In the genomic region with DNA sequence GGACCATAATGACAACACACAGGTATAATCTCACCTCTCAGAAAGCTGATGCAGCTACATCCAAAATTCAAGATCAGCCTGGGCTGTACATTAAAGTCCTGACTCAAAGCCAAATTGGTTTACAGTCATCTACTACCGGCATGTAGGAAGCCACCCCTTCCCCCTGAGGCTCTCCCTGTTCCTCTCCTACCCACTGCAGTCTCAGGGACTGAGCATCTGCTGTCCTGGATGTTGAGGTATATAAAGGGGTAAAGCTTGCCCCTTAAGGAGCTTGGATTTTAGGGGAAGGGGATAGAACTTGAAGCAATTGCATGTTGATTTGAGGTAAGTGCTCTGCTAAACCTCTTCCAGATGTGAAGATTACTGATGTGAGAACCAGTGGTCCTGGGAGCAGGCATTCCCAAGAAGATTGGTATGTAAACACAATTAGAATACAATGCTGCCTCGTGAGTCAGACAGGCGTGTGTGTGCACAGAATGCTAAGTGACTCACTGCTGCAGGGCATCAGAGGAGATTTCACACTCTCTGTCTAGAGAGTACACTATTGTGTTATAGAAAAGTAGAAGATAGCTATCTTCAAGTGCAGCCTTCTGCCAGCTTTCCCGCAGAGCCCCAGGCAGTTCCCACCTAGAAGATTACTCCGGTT, we compare ENCODE assay signal across 8 mouse cellular contexts.
DNase-seq lines count a peak whose midpoint lies in the region; ATAC-seq and TF ChIP-seq lines count a peak whose summit lies in the region.

No protein-coding gene starts in this region.

- no peak overlapping the region for H3K9ac ChIP-seq in forebrain, embryonic 11.5 days (ENCODE audit: low read length)
- no peak overlapping the region for H3K9ac ChIP-seq in forebrain, postnatal 0 days
- H3K9ac ChIP-seq in hindbrain, embryonic 11.5 days (ENCODE audit: low read depth, low read length), result no peak overlapping the region
- no peak overlapping the region for H3K9ac ChIP-seq in midbrain, postnatal 0 days (replicated peaks; ENCODE audit: low read length, poor library complexity, severe bottlenecking)
- no peak overlapping the region for H3K9ac ChIP-seq in liver, postnatal 0 days (replicated peaks)

- no peaks in the 10 kb centered on the region for H3K9me3 ChIP-seq in forebrain, embryonic 11.5 days (ENCODE audit: control insufficient read depth, low read length)
- H3K9me3 ChIP-seq in forebrain, postnatal 0 days (ENCODE audit: low read length), result no peaks in the 10 kb centered on the region
- no peaks in the 10 kb centered on the region for H3K9me3 ChIP-seq in hindbrain, embryonic 11.5 days (ENCODE audit: control insufficient read depth, low read length)
- H3K9me3 ChIP-seq in midbrain, postnatal 0 days (ENCODE audit: low read length), result no peaks in the 10 kb centered on the region
- no peaks in the 10 kb centered on the region for H3K9me3 ChIP-seq in liver, postnatal 0 days (ENCODE audit: low read length)

- no peaks in the 10 kb centered on the region for H3K27me3 ChIP-seq in forebrain, embryonic 11.5 days (ENCODE audit: control insufficient read depth, insufficient read depth, low read length)
- H3K27me3 ChIP-seq in forebrain, postnatal 0 days (ENCODE audit: insufficient read depth, low read length), result no peaks in the 10 kb centered on the region
- no peaks in the 10 kb centered on the region for H3K27me3 ChIP-seq in hindbrain, embryonic 11.5 days (ENCODE audit: control insufficient read depth, insufficient read depth, low read length)
- no peaks in the 10 kb centered on the region for H3K27me3 ChIP-seq in midbrain, postnatal 0 days (ENCODE audit: insufficient read depth, low read length)
- H3K27me3 ChIP-seq in liver, postnatal 0 days (ENCODE audit: insufficient read depth, low read length), result no peaks in the 10 kb centered on the region

- H3K4me1 ChIP-seq in forebrain, embryonic 11.5 days (replicated peaks; ENCODE audit: control insufficient read depth, insufficient read depth, low read length), result no peaks in the 10 kb centered on the region
- no peaks in the 10 kb centered on the region for H3K4me1 ChIP-seq in forebrain, postnatal 0 days (ENCODE audit: insufficient read depth)
- H3K4me1 ChIP-seq in hindbrain, embryonic 11.5 days (replicated peaks; ENCODE audit: control insufficient read depth, insufficient read depth, low read length), result 0 out of 2 replicates have a peak, but pooled peaks cover 3% of the 10 kb centered on the region
- no peaks in the 10 kb centered on the region; the same call in 1 of the 2 replicates for H3K4me1 ChIP-seq in midbrain, postnatal 0 days (ENCODE audit: insufficient read depth, low read length)
- H3K4me1 ChIP-seq in liver, postnatal 0 days (ENCODE audit: insufficient read depth), result no peaks in the 10 kb centered on the region

- no peak overlapping the region for H3K27ac ChIP-seq in forebrain, embryonic 11.5 days (ENCODE audit: low read depth, low read length)
- no peak overlapping the region for H3K27ac ChIP-seq in forebrain, postnatal 0 days (ENCODE audit: low read depth, low read length)
- peak overlapping the region; percentile 36; the same call in 1 of the 2 replicates for H3K27ac ChIP-seq in hindbrain, embryonic 11.5 days (ENCODE audit: low read depth, low read length)
- H3K27ac ChIP-seq in midbrain, postnatal 0 days (ENCODE audit: low read depth, low read length), result no peak overlapping the region
- no peak overlapping the region for H3K27ac ChIP-seq in liver, postnatal 0 days (ENCODE audit: low read depth)

- TF ChIP-seq EP300 in liver, postnatal 0 days (IDR thresholded peaks at IDR 0.05; ENCODE audit: low read depth), result no peak

- 53% methylated on average over 5 of the region's 5 CpGs for whole genome bisulfite sequencing in forebrain, embryonic 11.5 days
- WGBS in forebrain, postnatal 0 days, result 34% methylated on average over 5 of the region's 5 CpGs
- WGBS in hindbrain, embryonic 11.5 days, result 37% methylated on average over 5 of the region's 5 CpGs
- WGBS in midbrain, postnatal 0 days, result 10% methylated on average over 5 of the region's 5 CpGs
- 19% methylated on average over 5 of the region's 5 CpGs for WGBS in liver, postnatal 0 days (ENCODE audit: insufficient replicate concordance)

- H3K36me3 ChIP-seq in forebrain, embryonic 11.5 days (ENCODE audit: control insufficient read depth, insufficient read depth, low read length), result no peaks in the 10 kb centered on the region
- H3K36me3 ChIP-seq in forebrain, postnatal 0 days (ENCODE audit: insufficient read depth), result no peaks in the 10 kb centered on the region
- H3K36me3 ChIP-seq in hindbrain, embryonic 11.5 days (ENCODE audit: control insufficient read depth, insufficient read depth, low read length), result no peaks in the 10 kb centered on the region
- H3K36me3 ChIP-seq in midbrain, postnatal 0 days (ENCODE audit: insufficient read depth, low read length), result no peaks in the 10 kb centered on the region
- H3K36me3 ChIP-seq in liver, postnatal 0 days (replicated peaks; ENCODE audit: insufficient read depth, low read length), result no peaks in the 10 kb centered on the region

- no peak overlapping the region for H3K4me3 ChIP-seq in forebrain, embryonic 11.5 days (ENCODE audit: low read depth, low read length)
- no peak overlapping the region for H3K4me3 ChIP-seq in forebrain, postnatal 0 days (ENCODE audit: low read depth, low read length)
- H3K4me3 ChIP-seq in hindbrain, embryonic 11.5 days (ENCODE audit: low read depth, low read length), result no peak overlapping the region
- H3K4me3 ChIP-seq in midbrain, postnatal 0 days (ENCODE audit: low read depth, low read length), result no peak overlapping the region
- no peak overlapping the region for H3K4me3 ChIP-seq in liver, postnatal 0 days (ENCODE audit: low read depth, low read length)

- no peak overlapping the region for H3K4me2 ChIP-seq in forebrain, embryonic 11.5 days (ENCODE audit: low read depth, low read length, severe bottlenecking)
- no peak overlapping the region for H3K4me2 ChIP-seq in forebrain, postnatal 0 days (ENCODE audit: low read depth)
- H3K4me2 ChIP-seq in hindbrain, embryonic 11.5 days (replicated peaks; ENCODE audit: low read depth, low read length), result no peak overlapping the region
- no peak overlapping the region for H3K4me2 ChIP-seq in midbrain, postnatal 0 days (ENCODE audit: low read depth, low read length, poor library complexity, severe bottlenecking)
- no peak overlapping the region for H3K4me2 ChIP-seq in liver, postnatal 0 days (ENCODE audit: low read depth, low read length)

- peak; percentile 65 for DNase-seq in forebrain, embryonic 11.5 days (ENCODE audit: low spot score)
- DNase-seq in forebrain, postnatal 0 days, result no peak
- DNase-seq in embryo, embryonic 10.5 days (ENCODE audit: low spot score), result peak; percentile 52
- peak; percentile 81 for DNase-seq in hindbrain, embryonic 11.5 days (ENCODE audit: low spot score)
- DNase-seq in midbrain, postnatal 0 days (ENCODE audit: low spot score), result peak; percentile 55
- no peak for DNase-seq in gastrocnemius, postnatal 4 days (ENCODE audit: low spot score in 2 of 2)
- no peak for DNase-seq in adipocyte (ENCODE audit: low spot score)
- DNase-seq in liver, postnatal 0 days, result no peak

- no peak for ATAC-seq in forebrain, embryonic 11.5 days (replicated peaks; ENCODE audit: low FRiP score)
- ATAC-seq in forebrain, postnatal 0 days, result no peak
- peak; percentile 92 for ATAC-seq in hindbrain, embryonic 11.5 days (ENCODE audit: low FRiP score)
- ATAC-seq in midbrain, postnatal 0 days (ENCODE audit: low FRiP score), result no peak
- ATAC-seq in liver, postnatal 0 days, result no peak

- no peak for TF ChIP-seq CTCF in forebrain, postnatal 0 days (IDR thresholded peaks at IDR 0.05; ENCODE audit: low read depth)
- no peak for TF ChIP-seq CTCF in midbrain, postnatal 0 days (IDR thresholded peaks at IDR 0.05)
- no peak for TF ChIP-seq CTCF in liver, postnatal 0 days (IDR thresholded peaks at IDR 0.05; ENCODE audit: low read depth)

Comparison
In these comparisons a context has a peak if more than half of its experiments do, and no peak if none do; other contexts are left out.
1. DNase-seq: peak in forebrain, embryonic 11.5 days (single experiment), embryo, embryonic 10.5 days (single experiment), hindbrain, embryonic 11.5 days (single experiment) and midbrain, postnatal 0 days (single experiment); none in forebrain, postnatal 0 days (single experiment), gastrocnemius, postnatal 4 days (0 of 2), adipocyte (single experiment) and liver, postnatal 0 days (single experiment).